Mouse (Mus musculus): Measurements from ENCODE around the gene Tha1. TPM values are rescaled to one million over a fixed set of nuclear protein-coding genes. Genes with fewer than 3 reads are reported as not detected.
A peak's percentile ranks its signal among the peaks of the same experiment; 100 is the strongest.

Tha1 gene
- polyA plus RNA-seq, 1 experiment: 16.2 TPM

DNA sequence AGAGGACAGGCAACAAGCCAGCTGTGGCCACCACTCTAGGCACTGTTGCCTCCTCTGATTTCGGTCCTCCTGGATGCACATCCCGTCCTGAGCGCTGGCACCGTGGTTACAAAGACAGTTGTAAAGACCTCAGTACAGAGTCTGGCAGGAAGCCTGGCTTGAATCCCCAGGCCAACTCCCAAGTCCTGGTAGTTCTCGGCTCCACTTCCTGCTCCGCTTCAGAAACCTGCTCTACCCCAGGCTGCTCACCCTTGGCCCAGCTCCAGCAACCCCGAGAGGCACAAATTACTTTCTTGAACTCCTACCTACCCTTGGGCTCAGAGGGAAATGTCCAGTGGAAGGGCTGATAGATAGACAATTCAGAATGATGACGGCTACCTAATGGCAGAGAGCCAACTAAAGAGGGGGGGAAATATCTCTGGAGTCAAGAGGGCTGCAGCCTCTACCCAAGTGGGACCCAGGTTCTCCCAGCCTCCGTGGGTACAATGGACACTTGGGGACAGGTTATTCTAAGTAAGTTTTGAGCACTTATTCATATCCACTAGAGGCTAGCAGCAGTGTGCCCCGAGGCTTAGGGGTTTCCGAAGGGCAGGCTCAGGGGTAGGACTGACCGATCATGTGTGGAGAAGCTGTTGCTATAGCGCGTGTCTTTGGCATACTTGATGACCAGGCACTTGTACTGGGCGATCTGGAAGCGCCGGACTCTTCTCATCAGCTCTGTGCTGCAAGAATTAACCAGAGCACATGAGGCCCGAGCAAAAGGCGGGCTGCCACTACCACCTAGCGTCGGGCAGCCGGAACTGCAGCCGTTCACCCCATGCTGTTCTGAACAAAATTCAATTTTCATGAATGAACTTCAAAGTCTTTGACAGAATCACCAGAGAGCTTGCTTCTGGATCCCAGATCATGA is 49.0 kb downstream of the Tha1 start:
- no peaks in the 10 kb centered on the region for H3K27me3 ChIP-seq (ENCODE audit: control insufficient read depth, insufficient read depth, low read length)
- H3K36me3 ChIP-seq (ENCODE audit: control insufficient read depth, insufficient read depth, low read length): peaks cover 12% of the 10 kb centered on the region
- peak overlapping the region; percentile 3; the same call in 1 of the 2 replicates for H3K27ac ChIP-seq (ENCODE audit: insufficient read depth, low read length)
- TF ChIP-seq POLR2A (IDR thresholded peaks at IDR 0.05; ENCODE audit: low read depth, low read length) (no peak), CTCF (IDR thresholded peaks at IDR 0.05; ENCODE audit: extremely low read depth, insufficient read depth, insufficient read length, insufficient replicate concordance) (peak; percentile 99)
- peak; percentile 50 to 69 for DNase-seq (ENCODE audit: low read depth in 1 of 2, low spot score in 2 of 2)
- H3K4me3 ChIP-seq (ENCODE audit: extremely low read depth, insufficient read depth, insufficient read length): peak overlapping the region; percentile 28; the same call in 1 of the 2 replicates
- 22% methylated on average over 23 of the region's 23 CpGs for WGBS
- peaks cover 27% of the 10 kb centered on the region; the same call in 1 of the 2 replicates for H3K4me1 ChIP-seq (ENCODE audit: control insufficient read depth, insufficient read depth, insufficient read length)

DNA sequence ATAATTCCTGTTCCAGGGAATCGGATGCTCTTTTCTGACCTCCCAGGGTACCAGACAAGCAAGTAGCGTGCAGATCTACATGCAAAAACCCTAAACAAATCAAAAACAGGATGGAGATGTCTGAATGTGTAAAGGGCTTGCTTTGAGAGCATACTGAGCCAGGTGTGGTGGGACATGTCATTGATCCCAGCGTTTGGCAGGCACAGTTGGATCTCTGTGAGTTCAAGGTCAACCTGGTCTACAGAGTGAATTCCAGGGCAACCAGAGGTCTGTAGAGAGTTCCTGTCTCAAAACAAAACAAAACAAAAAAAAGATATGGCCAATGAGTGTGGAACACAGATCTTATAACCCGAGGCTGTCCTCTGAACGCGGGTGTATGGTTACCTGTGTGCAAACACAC is 49.9 kb downstream of the Tha1 start:
- peaks cover 15% of the 10 kb centered on the region for H3K36me3 ChIP-seq (ENCODE audit: control insufficient read depth, insufficient read depth, low read length)
- TF ChIP-seq POLR2A (IDR thresholded peaks at IDR 0.05; ENCODE audit: low read depth, low read length) (no peak), CTCF (IDR thresholded peaks at IDR 0.05; ENCODE audit: extremely low read depth, insufficient read depth, insufficient read length, insufficient replicate concordance) (no peak)
- no peak overlapping the region for H3K27ac ChIP-seq (ENCODE audit: insufficient read depth, low read length)
- H3K4me3 ChIP-seq (ENCODE audit: extremely low read depth, insufficient read depth, insufficient read length): no peak overlapping the region
- no peak for DNase-seq (ENCODE audit: low read depth in 1 of 2, low spot score in 2 of 2)
- H3K27me3 ChIP-seq (ENCODE audit: control insufficient read depth, insufficient read depth, low read length): no peaks in the 10 kb centered on the region
- H3K4me1 ChIP-seq (ENCODE audit: control insufficient read depth, insufficient read depth, insufficient read length): peaks cover 19% of the 10 kb centered on the region; the same call in 1 of the 2 replicates
- WGBS: 92% methylated on average over 6 of the region's 6 CpGs

DNA sequence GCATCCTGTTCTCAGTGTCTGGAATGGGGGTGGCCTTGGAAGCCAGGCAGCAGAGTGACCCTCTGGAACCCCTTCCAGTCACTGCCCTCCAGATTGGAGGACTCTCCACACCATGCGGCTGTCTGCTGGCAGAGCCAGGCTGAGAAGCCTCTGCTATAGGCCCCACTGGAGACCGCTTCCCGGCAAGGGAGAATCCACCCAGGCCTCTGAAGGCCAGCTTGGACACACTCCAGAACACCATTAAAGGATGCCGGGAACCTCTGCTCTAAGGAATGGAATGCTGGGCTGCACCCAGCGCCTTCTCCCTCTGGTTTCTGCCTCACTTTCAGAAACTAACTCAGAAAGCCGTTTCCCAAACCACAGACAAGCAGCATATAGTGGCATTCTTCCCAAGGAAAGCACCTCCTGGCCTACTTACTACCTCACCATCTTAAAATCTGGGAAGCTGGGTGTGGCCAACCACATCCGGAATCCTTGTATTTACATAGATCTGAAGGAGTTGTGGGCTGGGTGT is 50.5 kb downstream of the Tha1 start:
- 81% methylated on average over 7 of the region's 7 CpGs for WGBS
- DNase-seq (ENCODE audit: low read depth in 1 of 2, low spot score in 2 of 2): no peak
- Histone ChIP-seq H3K27ac (ENCODE audit: insufficient read depth, low read length) (peak overlapping the region; percentile 50), H3K27me3 (ENCODE audit: control insufficient read depth, insufficient read depth, low read length) (no peaks in the 10 kb centered on the region), H3K36me3 (ENCODE audit: control insufficient read depth, insufficient read depth, low read length) (peaks cover 19% of the 10 kb centered on the region), H3K4me1 (ENCODE audit: control insufficient read depth, insufficient read depth, insufficient read length) (peaks cover 14% of the 10 kb centered on the region; the same call in 1 of the 2 replicates), H3K4me3 (ENCODE audit: extremely low read depth, insufficient read depth, insufficient read length) (no peak overlapping the region)
- TF ChIP-seq CTCF (IDR thresholded peaks at IDR 0.05; ENCODE audit: extremely low read depth, insufficient read depth, insufficient read length, insufficient replicate concordance) (no peak), POLR2A (IDR thresholded peaks at IDR 0.05; ENCODE audit: low read depth, low read length) (no peak)

DNA sequence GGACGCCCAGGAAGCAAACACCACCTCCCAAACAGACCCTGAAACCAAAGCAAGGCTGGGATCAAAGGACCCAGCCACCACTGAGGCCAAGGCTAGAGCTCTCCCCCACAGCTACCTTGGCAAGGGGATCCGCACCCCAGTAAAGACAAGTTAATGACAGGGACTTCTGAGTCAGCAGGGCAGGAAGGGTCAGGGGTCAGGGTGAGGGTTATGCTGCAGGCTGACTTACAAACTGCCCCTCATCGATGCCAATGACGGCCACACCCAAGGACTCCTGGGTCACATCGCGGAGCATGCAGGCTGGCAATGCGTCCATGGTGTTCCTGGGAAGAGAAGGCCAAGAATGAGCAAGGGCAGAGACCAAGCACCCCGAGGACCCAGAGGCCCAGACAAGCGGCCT is 51.4 kb downstream of the Tha1 start:
- no peak for DNase-seq (ENCODE audit: low read depth in 1 of 2, low spot score in 2 of 2)
- no peak for TF ChIP-seq CTCF (IDR thresholded peaks at IDR 0.05; ENCODE audit: extremely low read depth, insufficient read depth, insufficient read length, insufficient replicate concordance)
- no peak for TF ChIP-seq POLR2A (IDR thresholded peaks at IDR 0.05; ENCODE audit: low read depth, low read length)
- Histone ChIP-seq H3K27ac (ENCODE audit: insufficient read depth, low read length) (no peak overlapping the region), H3K4me1 (ENCODE audit: control insufficient read depth, insufficient read depth, insufficient read length) (peaks cover 11% of the 10 kb centered on the region; the same call in 1 of the 2 replicates), H3K36me3 (ENCODE audit: control insufficient read depth, insufficient read depth, low read length) (peaks cover 24% of the 10 kb centered on the region), H3K27me3 (ENCODE audit: control insufficient read depth, insufficient read depth, low read length) (no peaks in the 10 kb centered on the region), H3K4me3 (ENCODE audit: extremely low read depth, insufficient read depth, insufficient read length) (no peak overlapping the region)
- 96% methylated on average over 9 of the region's 9 CpGs for WGBS

DNA sequence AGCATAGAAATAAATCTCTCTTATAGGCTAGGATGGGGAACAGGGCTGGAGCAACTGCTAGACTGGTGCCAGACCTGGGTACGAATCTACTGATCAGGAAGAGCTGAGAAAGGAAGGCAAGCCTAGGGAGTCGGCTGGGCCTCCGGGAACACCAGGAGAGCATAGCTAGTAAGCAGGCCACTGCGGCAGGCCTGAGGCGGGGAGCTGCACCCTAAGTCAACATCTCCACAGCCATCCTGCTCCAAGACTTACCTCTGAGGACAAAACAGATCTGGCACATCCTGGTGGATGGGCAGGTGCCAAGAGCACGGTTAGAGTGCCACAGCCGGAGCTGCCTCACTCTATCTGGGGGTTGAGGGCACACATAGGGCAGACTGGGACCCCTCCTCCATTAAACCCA is 53.1 kb downstream of the Tha1 start:
- H3K4me1 ChIP-seq (ENCODE audit: control insufficient read depth, insufficient read depth, insufficient read length): peaks cover 8% of the 10 kb centered on the region; the same call in 1 of the 2 replicates
- no peak for DNase-seq (ENCODE audit: low read depth in 1 of 2, low spot score in 2 of 2)
- no peak overlapping the region for H3K27ac ChIP-seq (ENCODE audit: insufficient read depth, low read length)
- H3K4me3 ChIP-seq (ENCODE audit: extremely low read depth, insufficient read depth, insufficient read length): no peak overlapping the region
- WGBS: 97% methylated on average over 7 of the region's 7 CpGs
- TF ChIP-seq CTCF (IDR thresholded peaks at IDR 0.05; ENCODE audit: extremely low read depth, insufficient read depth, insufficient read length, insufficient replicate concordance) (no peak), POLR2A (IDR thresholded peaks at IDR 0.05; ENCODE audit: low read depth, low read length) (no peak)
- no peaks in the 10 kb centered on the region for H3K27me3 ChIP-seq (ENCODE audit: control insufficient read depth, insufficient read depth, low read length)
- H3K36me3 ChIP-seq (ENCODE audit: control insufficient read depth, insufficient read depth, low read length): peaks cover 32% of the 10 kb centered on the region

DNA sequence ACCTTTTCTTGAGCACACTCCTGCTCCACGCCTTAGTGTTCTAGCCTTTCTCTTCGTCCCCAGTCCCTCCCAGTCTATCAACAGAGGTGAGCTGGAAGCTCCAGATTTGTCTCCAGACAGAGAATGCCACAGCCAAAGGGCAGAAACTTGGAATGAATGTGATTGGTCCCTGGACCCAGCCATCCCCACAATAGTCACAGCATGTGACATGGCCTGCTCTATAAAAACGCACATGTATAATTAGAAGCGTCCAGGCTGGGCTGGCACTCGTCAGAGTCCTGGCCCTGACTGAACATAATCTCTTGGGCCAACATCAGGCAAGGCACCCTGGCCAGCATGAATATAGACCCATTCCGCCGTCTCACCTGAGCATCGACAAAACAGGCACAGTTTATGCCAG is 54.2 kb downstream of the Tha1 start:
- no peak overlapping the region for H3K27ac ChIP-seq (ENCODE audit: insufficient read depth, low read length)
- H3K27me3 ChIP-seq (ENCODE audit: control insufficient read depth, insufficient read depth, low read length): no peaks in the 10 kb centered on the region
- WGBS: 91% methylated on average over 8 of the region's 8 CpGs
- no peak for DNase-seq (ENCODE audit: low read depth in 1 of 2, low spot score in 2 of 2)
- peaks cover 39% of the 10 kb centered on the region for H3K36me3 ChIP-seq (ENCODE audit: control insufficient read depth, insufficient read depth, low read length)
- H3K4me3 ChIP-seq (ENCODE audit: extremely low read depth, insufficient read depth, insufficient read length): no peak overlapping the region
- 0 out of 2 replicates have a peak, but pooled peaks cover under 1% of the 10 kb centered on the region for H3K4me1 ChIP-seq (ENCODE audit: control insufficient read depth, insufficient read depth, insufficient read length)
- TF ChIP-seq CTCF (IDR thresholded peaks at IDR 0.05; ENCODE audit: extremely low read depth, insufficient read depth, insufficient read length, insufficient replicate concordance) (no peak), POLR2A (IDR thresholded peaks at IDR 0.05; ENCODE audit: low read depth, low read length) (no peak)

Other genes with a start within 250 kb of the Tha1 start
- 22.7 and 29.1 TPM in 2 replicates for gene Tnrc6c, start 219.2 kb downstream of the Tha1 start, polyA plus RNA-seq (2012; rRNA removed)
- gene Tmc8, start 91.4 kb downstream of the Tha1 start, polyA plus RNA-seq (2012; rRNA removed): 90.1 and 127 TPM in 2 replicates
- gene Tmc6, start 91.3 kb downstream of the Tha1 start, polyA plus RNA-seq (2012; rRNA removed): 119 and 136 TPM in 2 replicates
- 7.6 and 7.9 TPM in 2 replicates for gene 6030468B19Rik, start 75.8 kb downstream of the Tha1 start, polyA plus RNA-seq (2012; rRNA removed)
- 0.25 TPM in 1 of 2 replicates, not detected in the other for gene Gm20708, start 63.8 kb downstream of the Tha1 start, polyA plus RNA-seq (2012; rRNA removed)
- 188 and 245 TPM in 2 replicates for gene Syngr2, start 63.8 kb downstream of the Tha1 start, polyA plus RNA-seq (2012; rRNA removed)
- gene Afmid, start 47.6 kb downstream of the Tha1 start, polyA plus RNA-seq (2012; rRNA removed): 18.5 and 19.2 TPM in 2 replicates
- gene Tk1, start 47.4 kb downstream of the Tha1 start, polyA plus RNA-seq (2012; rRNA removed): 61.6 and 68.4 TPM in 2 replicates
- gene Birc5, start 24.2 kb downstream of the Tha1 start, polyA plus RNA-seq (2012; rRNA removed): 11.6 and 14.1 TPM in 2 replicates
- gene Tmem235, start 12.7 kb downstream of the Tha1 start, polyA plus RNA-seq (2012; rRNA removed): not detected in 2 replicates
- gene Socs3, start 96.6 kb upstream of the Tha1 start, polyA plus RNA-seq (2012; rRNA removed): 22.0 and 31.0 TPM in 2 replicates
- gene Pgs1, start 112.8 kb upstream of the Tha1 start, polyA plus RNA-seq (2012; rRNA removed): 35.6 and 43.7 TPM in 2 replicates